In genomic region chr13:69279647-69280046, GRCm38 (mm10) we compare ENCODE assay signal across 19 mouse cellular contexts.
"Had no signal": no experiment of that assay in that cellular context is flagged by ENCODE, and none has a peak within 500 bp of the region (broad histone marks: within the 10 kb centered on the region; RNA-seq: fewer than 3 reads in every experiment).

No protein-coding gene starts in this region.

- H3K4me1 ChIP-seq: liver, embryonic 12.5 days; midbrain, embryonic 10.5 days; midbrain, embryonic 12.5 days; midbrain, embryonic 15.5 days; neural tube, embryonic 12.5 days had no signal

- H3K9ac ChIP-seq: liver, embryonic 12.5 days; liver, embryonic 14.5 days; lung, embryonic 14.5 days; midbrain, embryonic 12.5 days; midbrain, embryonic 15.5 days; neural tube, embryonic 12.5 days had no signal

- H3K4me2 ChIP-seq: liver, embryonic 12.5 days; lung, embryonic 14.5 days; midbrain, embryonic 12.5 days; midbrain, embryonic 15.5 days; neural tube, embryonic 12.5 days had no signal

- H3K36me3 ChIP-seq: liver, embryonic 12.5 days; midbrain, embryonic 10.5 days; midbrain, embryonic 12.5 days; midbrain, embryonic 15.5 days; neural tube, embryonic 12.5 days had no signal

- H3K9me3 ChIP-seq: midbrain, embryonic 12.5 days; midbrain, embryonic 15.5 days; neural tube, embryonic 12.5 days had no signal

- ATAC-seq: liver, embryonic 12.5 days; midbrain, embryonic 15.5 days had no signal

- H3K27me3 ChIP-seq: liver, embryonic 12.5 days; midbrain, embryonic 12.5 days; midbrain, embryonic 15.5 days; neural tube, embryonic 12.5 days had no signal

- H3K27ac ChIP-seq: liver, embryonic 12.5 days; liver, embryonic 14.5 days; midbrain, embryonic 10.5 days; midbrain, embryonic 12.5 days; midbrain, embryonic 15.5 days; neural tube, embryonic 12.5 days had no signal

- H3K4me3 ChIP-seq: liver, embryonic 12.5 days; midbrain, embryonic 10.5 days; midbrain, embryonic 12.5 days; midbrain, embryonic 15.5 days; myocyte; neural tube, embryonic 12.5 days had no signal

- DNase-seq: lung, adult 18-20 months; lung, embryonic 14.5 days; lung, postnatal 10 days; lung, postnatal 4 days; retina, postnatal 1 day; right cerebral cortex, adult 18-20 months; right cerebral cortex, postnatal 25 days; right cerebral cortex, postnatal 4 days; spleen, adult 18-20 months; thymus, adult 18-20 months; thymus, postnatal 14 days; thymus, postnatal 4 days had no signal
